Mouse (Mus musculus) brain, adult 2 months (tissue): ENCODE measurements at regions not wholly inside any gene's neighbourhood (a gene's known extent, or its start where the extent isn't known, plus 50 kb on each side); places are given as distances from the start of the nearest gene placed in this dataset.
A peak's percentile ranks its signal among the peaks of the same experiment; 100 is the strongest.

Experiments used
- DNase-seq: peaks from one replicate; pipeline ENCODE4 v3.0.0; 2011; ENCODE audit warnings: low read depth, low spot score

DNA sequence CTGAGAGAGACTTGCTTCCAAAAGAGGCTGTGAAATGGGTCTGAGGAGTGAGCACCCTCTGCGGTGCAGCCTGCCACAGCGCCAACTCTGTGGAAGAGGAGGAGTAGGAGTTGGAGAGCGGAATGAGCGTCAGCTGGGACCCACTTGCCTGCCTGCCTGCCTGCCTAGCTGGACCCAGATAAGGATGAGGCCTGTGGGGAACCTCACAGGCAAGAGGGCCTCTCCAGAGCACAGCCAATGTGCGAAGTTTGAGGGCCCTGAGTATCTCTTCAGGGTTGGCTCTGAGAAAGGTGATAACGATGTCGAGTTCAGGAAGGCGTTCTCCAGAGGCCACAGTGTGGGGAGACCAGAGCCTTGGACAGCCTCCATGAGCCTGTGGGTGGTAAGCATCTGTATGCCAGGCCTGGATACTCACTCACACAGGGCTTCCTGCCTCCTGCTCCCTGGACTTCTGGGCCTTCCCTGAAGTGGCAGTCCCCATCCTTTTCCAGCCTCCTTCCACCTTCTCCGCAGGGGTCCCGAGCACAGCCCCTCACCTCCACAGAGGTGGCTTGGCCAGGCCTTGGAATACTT, 326.9 kb upstream of the Dio3 start:
- no peak for DNase-seq

DNA sequence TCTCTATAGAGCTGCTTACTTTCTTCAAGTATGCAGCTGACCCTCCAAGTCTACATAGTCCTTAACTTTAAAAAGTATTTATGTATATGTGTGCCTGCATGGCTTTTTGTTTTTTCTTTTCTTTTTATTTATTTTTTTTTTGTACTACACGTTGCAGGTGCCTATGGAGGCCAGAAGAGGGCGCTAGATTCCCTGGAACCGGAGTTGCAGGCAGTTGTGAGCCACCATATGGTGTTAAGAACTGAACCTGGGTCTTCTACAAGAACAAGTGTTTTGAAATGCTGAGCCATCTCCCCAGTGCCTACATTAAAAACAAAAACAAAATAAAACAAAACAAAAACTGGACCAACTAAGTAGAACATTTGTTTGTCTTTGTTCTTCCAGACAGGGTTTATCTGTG, 325.9 kb upstream of the Dio3 start:
- no peak for DNase-seq

DNA sequence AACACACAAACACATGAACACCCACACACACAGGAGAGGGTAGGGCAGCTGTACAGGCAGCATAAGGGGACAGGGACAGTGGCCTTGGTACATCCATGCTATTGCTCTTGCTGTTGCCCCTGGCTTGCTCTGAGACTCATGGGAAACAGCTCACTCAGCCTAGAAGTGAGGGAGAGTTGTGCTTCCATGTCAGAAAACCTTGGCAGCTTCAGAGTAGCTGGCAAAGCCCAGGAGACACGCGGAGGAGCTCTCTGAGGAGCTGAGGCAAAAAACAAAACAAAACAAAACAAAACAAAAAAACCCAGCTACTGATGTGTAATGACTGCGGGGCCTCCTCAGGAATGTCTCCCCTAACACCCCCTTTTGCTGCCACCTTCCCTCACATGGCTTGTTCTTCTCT, 321.6 kb upstream of the Dio3 start:
- no peak for DNase-seq

DNA sequence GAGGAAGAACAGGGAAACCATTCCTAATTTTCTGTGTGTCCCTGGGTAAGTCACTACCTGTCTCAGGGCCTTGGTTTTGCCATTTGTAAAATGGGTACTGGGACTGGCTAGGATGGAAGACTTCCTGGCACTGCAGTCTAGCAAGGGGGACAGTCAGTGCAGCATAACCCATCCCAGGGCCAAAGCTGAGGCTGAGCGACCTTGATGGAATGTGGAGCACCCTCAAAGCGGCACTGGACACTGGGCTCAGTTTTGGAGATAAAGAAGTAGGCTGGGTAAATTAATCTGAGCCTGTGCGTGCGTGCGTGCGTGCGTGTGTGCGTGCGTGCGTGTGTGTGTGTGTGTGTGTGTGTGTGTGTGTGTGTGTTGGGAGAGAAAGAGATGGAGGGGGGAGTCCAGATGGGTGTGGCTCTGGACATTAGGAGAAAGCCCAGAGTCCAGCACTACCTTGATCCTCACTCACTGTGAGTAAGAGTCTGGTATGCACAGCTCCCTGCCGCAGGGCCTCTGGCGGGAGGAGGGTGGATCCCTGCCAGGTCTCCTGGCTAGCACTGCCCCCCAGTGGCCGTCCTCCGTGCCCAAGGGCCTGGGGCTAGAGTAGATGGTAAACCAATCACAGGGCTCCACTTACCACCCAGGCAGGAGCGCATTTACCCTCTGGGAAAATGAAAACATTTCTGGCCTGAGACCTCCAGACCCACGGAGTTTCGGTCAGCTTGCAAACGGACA, 320.3 kb upstream of the Dio3 start:
- DNase-seq: peak; percentile 57

GRCm38 (mm10) chr12:109966776-109967175, 312.1 kb upstream of the Dio3 start:
- no peak for DNase-seq

DNA sequence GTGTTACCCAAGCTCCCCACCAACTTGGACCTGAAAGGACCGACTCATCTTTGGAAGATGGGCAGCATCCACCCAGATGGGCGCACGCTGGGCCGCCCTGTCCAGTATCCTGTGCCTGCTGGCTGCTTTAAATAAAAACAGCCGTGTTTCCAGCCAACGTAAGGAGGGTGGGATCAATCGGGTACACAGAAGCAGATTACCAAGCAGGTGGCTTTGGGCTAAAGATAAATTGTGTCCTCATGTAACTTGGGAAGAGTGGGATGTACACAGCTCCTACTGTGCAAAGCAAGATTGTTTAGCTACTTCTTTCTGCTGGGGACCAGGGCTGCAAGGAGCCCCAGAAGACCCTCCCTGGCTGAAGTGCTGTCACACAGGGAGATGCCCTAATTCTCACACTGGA, 310.6 kb upstream of the Dio3 start:
- peak; percentile 64 for DNase-seq

DNA sequence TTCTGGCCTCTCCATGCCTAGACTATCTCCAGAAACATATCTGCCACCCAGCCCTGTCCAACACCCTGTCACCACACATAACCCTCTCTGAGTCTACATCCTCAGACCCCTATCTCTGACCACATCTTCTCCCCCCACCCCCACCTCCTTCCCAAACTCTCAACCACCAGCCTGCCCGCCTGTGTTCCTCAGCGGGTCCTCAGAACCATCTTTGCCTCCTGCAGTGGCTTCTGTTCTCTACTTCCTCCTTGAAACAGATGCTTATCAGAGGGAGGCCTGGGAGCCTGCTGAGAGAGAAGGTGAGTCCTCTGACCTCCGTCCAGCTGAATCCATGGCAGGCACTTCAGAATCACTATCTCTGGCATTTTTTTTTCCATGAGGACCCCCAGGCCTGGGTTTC, 307.4 kb upstream of the Dio3 start:
- no peak for DNase-seq

DNA sequence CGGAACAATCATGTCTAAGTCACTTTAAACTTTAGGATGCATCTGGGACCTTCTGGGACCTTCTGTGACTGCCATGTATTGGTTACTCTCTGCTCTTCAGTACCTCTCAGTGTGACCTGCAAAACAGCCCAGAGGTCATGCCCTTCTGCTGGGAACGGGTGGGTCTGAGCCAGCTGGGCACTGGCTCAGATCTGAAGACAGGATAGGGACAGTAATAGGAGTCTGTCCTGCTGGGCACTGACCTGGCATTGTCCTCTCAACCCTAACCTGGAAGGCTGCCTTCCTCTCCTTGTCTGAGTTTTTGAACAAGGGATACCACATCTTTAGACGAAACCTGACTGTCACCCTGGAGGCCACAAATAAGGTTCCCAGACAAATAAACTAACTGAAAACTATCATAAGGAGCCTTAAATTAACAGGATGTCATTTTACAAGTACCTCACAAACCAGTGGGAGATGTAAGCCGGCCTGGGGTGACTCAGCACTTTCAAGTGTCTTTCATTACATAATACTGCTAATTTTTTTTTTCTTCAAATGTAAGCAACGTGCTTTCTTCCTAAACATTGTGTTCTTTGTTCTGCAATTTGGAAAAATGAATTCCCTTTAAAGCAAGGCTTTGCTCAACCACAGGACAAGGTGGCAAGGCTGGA, 306.4 kb upstream of the Dio3 start:
- peak; percentile 63 for DNase-seq

DNA sequence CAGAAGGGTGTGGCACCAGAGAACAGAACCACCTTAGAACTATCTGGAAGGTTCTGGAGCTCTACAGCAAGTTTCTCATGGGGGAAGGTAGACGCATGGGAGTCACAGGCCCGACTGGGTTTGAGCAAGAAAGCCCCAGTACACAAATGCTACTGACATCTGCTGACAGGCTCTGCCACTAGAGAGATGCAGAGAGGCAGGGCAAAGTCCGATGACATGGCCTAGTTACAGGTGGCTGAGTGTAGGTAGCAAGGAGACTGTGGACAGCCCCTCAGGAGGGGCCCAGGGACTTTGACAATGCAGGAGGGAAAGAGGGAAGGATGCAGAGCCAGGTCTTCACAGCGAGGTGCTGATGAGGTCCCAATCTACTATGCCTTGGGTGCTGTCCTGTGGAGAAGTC, 305.3 kb upstream of the Dio3 start:
- no peak for DNase-seq

DNA sequence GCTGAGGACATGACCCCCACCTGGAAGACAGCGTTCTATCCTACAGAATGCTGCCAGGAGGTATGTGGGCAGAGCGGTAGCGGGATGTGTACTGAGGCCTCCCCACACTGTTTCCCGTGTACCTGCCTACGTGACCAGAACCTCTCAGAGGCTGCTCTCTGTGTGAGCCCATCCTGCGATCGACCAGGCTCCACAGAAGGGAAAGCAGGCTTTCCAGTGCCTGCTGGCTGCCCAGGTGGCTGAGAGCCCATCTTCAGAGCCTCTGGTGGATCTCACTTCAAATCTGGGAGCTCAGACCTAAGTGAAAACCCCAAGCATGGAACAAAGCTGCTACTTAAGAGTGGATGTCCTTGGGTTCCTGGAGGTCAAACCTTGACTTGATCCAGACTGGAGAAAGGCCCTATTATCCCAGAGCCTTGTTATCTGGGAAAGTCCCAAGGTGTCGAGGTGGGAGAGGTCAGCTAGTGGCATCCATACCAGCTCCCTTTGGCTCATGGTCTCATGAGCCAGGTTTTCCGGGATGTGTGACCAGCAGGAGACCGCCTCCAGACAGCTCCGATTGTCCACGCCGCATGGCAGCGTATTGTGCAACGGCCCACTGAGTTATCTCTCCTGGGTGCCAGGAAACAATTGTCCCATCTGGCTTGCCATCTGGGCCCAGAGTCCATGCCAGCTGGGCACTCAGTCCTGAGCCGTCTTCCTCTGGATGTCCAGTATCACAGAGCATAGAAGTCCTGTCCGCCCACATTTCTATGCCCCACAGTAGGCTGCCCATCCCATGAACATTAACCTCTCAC, 303.5 kb upstream of the Dio3 start:
- peak; percentile 88 for DNase-seq

DNA sequence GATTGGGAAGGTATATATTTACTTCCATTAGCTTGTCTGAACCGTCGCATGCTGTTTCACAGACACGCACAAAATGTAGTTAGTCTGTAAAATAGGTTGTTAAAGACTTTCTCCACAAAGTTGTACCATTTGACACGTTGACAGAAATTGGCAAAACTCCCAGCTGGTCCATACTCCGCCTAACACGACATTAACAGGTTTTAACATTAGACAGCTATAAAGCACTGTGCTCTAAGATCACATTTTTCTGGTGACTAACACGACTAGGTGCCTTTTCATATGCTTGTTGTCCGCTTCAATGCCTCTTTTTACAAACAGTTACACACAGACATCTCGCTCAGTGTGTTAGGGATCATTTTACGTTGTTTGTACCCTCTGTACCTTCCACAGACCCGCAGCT, 294.2 kb upstream of the Dio3 start:
- DNase-seq: no peak

- no peak for DNase-seq
Measured at GRCm38 (mm10) chr12:109993410-109993809, 285.5 kb upstream of the Dio3 start.

DNA sequence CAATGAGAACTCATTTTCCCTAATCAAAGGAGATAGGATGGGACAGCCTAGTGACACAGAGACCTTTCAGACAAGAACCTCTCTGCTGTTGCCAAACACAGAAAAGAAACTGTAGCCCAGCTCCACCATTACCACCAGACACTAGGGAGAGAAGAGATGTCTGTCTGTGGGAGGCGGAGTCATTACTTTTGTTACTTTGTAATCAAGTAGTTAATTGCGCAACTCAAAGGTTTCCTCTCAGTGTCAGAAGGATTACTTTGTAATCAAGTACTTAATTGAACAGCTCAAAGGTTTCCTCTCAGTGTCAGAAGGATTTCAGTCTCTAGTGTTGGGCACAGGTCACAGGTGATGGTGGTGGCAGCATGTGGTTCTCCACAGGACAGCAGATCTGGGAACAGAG, 276.2 kb upstream of the Dio3 start:
- DNase-seq: no peak

DNA sequence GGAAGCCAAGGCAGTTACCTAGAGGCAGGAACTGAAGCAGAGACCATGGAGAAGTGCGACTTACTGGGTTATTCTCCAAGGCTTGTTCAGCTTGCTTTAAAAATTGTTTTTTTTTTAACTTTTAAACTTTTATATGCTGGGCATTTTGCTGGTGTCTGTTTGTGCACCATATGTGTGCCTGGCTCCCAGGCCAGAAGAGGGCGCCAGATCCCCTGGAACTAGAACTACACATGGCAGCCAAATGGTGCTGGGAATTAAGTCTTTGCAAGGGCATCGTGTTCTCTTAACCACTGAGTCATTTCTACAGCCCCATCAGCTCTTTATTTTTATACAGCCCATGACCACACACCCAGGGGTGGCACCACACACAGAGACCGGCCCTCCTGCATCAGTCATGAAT, 269.7 kb upstream of the Dio3 start:
- no peak for DNase-seq

- DNase-seq: no peak
Measured at GRCm38 (mm10) chr12:110020541-110021470, 258.1 kb upstream of the Dio3 start.

DNA sequence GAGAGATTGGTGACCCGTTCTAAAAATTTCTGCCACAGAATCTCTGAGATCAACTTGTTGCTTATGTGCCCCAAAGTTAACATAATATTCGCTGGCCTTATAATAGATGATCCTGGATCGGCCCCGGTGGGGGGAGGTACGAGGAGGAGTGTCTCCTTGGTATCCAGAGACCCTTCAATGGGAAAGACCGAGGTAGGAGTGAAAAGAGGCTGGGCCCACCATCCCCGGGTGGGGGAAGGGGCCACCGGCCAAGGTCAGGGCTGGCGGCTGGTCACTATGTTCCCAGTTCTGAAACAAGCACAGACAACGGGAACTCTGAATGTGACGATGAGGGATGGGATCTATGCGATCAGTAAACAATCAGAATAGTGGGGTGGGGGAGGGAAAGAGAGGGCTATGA, 257.2 kb upstream of the Dio3 start:
- DNase-seq: no peak

DNA sequence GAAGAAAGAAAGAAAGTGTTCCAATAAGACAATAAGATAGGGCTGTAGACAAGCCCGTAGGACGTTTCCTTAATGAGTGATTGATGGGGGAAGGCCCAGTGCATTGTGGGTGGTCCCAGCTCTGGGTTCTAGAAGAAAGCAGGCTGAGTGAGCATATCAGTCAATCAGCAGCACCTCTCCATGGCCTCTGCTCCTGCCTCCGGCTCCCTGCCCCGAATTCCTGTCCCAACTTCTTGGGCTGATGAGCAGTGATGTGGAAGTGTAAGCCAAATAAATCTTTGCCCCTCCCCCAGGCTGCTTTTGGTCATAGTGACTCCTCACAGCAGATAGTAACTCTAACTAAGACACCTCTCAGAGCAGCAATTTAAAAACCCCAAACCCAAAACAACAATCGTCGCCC, 256.2 kb upstream of the Dio3 start:
- DNase-seq: no peak

GRCm38 (mm10) chr12:110023192-110024101, 255.4 kb upstream of the Dio3 start:
- DNase-seq: no peak

- DNase-seq: no peak
Measured at GRCm38 (mm10) chr12:110024295-110024694, 254.6 kb upstream of the Dio3 start.

- DNase-seq: no peak
Measured at GRCm38 (mm10) chr12:110025171-110025570, 253.7 kb upstream of the Dio3 start.
